Mouse (Mus musculus) layer of hippocampus, adult 8-10 months (tissue): ENCODE measurements around the gene Erp27. TPM values are rescaled to one million over a fixed set of nuclear protein-coding genes. Genes with fewer than 3 reads are reported as not detected.
"Not testable (repeated sequence)": the region's sequence is repeated elsewhere in the genome, so short reads cannot be mapped to it uniquely, and the experiment has no call there.

Source experiments
- DNase-seq, 2 experiments: peaks; one replicate each; pipeline ENCODE4 v3.0.0; 2022; ENCODE audit warnings: low spot score in 2 of 2
- total RNA-seq, 4 experiments: library from RNA; stranded (reverse); gene quantifications; 2 replicates each; pipeline ENCODE4 v1.2.4; 2022

Erp27 gene
- total RNA-seq: under 1 TPM in 2 of 4 experiments, not detected in 2; 0.54 to 0.79 TPM

DNA sequence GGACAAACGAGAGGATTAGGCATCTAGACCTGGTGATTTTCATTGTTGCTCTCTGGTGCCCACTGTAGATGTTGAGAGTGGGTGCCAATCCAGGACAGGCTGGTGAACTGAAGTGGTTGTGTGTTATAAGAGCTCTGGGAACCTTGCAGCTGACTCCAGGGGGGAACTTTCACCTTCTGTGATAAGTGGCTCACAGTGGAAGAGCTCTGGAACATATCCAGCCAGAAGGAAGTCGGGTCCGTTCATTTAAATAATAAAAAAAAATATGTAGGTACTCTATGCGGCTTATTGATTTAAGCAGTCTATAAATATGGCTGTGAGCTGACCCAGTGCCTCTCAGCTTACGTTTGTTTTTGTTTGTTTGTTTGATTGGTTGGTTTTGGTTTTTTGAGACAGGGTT is at the start of gene Erp27:
Gene Erp27, minus strand, starts transcription at position 101 of the 400 bp plus-strand sequence.
- no peak for DNase-seq

DNA sequence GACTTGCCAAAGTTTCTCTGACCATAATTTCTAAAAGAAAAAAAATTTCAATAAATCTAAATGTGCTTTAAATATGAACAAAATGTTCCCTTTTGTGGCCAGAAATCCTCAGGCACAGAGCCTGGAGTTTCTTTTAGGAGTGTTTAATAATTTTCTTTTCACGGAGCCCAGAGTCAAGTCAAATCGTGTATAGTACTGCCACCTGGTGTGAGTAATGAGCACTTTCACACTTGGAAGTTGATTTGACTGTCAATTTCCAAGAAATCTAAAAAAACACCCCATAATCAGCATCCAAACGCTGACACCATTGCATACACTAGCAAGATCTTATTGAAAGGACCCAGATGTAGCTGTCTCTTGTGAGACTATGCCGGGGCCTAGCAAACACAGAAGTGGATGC is 46.9 kb upstream of the Erp27 start:
- not testable (repeated sequence) for DNase-seq

DNA sequence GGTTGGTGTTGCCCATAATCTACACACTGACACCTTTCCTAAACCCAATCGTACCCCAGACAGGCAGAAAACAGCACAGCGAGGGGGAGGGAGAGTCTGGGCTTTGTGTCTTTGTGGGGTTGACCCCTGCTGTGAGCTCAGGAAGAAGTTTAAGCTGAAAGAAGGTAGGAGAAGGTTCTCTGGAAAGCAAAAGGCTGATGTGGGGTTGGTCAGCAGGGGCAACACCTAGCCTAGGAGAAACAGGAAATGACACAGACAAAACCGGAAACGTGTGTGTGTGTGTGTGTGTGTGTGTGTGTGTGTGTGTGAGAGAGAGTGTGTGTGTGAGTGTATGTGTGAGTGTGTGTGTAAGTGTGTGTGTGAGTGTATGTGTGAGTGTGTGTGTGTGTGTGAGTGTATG is 45.5 kb upstream of the Erp27 start:
- no peak for DNase-seq

DNA sequence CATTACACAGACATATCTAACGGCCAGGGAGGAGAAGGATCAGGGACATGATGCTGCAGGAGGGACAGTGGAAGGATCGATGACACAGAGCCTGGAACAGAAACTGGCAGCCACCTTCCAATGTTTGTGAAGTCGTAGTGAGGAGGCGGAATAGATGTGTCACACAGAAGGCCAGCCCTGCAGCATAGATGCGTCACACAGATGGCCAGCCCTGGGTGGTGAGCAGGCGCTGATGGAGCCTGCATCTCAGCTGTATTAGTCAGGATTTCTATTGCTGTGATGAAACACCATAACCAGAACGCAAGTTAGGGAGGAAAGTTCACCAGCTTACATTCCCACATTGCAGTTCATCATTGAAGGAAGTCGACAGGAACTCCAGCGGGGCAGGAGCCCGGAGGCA is 43.9 kb upstream of the Erp27 start:
- no peak for DNase-seq

DNA sequence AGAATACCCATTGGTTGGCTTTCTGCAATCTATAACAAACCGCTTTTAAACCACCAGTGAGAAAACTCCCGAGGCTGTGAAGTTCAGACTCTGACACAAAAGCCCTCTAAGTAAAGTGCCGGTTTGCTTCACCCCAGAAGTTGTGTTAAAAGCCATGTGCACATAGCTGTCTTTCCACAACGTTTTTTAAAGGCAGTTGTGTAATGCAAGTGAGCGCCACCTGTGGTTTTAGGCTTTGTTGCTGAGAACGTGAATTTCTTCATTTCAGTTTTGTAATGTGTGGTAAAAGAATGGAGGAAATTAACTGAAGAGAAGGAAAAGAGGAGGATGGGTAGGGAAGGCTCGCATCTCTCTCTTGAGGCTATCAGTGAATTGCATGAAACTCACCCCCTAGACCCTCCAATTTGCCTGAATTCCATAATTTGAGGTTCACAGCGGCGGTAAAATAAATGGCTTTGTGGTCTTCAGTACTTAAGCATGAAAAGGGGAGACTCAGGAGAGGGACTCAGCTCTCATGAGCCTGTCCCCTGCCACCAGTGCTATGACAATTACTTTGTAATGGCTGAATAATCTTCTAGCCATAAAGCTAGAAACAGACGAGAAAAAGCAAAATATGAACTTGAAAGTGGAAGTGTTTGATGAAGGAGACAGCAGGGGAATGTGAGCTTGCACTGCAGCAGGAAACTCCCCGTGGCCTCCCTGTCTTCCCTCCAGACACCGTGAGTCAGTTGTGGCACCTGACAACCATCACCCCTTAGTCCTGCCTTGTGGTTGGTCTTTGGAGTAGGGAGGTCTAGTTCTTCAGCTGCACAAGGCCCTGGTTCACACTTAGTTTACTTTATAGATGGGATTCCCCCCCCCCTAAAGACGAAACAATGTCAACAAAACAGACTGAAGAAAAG is 42.9 kb upstream of the Erp27 start:
- no peak for DNase-seq

DNA sequence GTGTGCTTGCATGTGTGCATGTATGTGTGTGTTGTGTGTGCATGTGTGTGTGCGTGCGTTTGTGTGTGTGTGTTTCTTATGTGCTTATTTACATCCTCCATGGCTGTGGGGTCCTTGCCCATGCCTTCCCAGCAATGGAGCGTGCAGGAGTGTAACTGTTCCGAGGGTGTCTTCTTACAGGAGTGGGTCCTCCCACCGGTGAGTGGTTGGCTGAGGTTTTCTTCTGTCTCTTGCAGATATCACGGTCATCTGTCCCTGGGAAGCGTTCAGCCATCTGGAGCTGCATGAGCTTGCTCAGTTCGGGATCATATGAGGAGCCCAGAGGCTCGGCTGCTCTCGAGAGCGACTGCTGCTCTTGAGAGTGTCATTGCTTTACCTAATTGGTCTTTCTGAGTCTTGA is 41.0 kb upstream of the Erp27 start:
- DNase-seq: no peak

DNA sequence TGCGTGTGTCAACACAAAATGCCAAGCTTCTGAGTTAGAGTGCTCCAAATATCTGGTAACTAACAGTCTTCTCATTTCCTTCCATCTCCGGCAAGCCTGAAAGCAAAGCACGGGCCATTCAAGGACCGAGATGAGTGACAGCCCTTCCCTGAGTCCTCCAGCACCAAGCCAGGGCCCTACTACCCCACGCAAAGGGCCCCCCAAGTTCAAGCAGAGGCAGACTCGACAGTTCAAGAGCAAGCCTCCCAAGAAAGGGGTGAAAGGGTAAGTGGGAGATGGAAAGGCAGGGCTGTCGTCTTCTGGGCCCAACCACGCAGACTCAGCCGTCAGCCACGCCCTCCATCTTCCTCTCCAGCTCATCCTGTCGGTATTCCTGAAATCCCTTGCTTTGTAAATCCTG is 37.2 kb upstream of the Erp27 start:
- no peak for DNase-seq

DNA sequence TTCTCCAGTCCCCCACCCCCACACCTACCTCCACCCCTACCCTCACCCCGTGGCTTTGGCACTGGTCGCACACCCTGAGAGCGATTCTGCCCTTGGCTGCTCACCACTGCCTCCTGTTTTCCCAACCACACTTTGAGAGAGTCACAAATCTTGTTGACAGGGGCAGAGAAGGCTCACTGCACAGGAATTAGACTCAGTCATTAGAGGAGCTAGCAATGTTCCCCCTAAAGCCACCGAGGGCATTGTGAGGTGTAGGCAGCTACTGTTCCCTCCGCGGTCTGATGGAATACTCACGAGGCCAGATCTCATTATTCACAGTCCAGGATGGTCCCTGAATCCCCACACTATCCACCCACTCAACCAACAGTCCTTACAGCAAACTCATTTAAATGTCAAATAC is 35.1 kb upstream of the Erp27 start:
- no peak for DNase-seq

DNA sequence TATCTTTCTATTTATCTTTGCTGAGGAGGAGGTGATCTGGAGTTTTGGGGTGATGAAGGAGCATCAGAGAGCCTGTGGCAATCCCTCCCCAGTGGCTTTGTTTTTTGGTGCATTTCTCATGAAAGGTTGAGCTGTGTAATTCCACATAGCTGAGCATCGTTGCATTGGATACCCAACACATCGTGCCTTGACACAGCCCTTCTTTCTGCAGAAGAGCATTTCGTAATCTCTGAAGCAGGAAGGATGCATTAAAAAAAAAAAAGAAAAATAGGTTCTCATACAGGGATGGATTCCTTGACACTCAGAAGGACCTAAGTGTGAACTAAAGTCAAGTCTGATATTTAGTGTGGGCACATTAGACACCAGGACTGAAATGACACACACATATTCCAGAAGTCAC is 33.3 kb upstream of the Erp27 start:
- no peak for DNase-seq

DNA sequence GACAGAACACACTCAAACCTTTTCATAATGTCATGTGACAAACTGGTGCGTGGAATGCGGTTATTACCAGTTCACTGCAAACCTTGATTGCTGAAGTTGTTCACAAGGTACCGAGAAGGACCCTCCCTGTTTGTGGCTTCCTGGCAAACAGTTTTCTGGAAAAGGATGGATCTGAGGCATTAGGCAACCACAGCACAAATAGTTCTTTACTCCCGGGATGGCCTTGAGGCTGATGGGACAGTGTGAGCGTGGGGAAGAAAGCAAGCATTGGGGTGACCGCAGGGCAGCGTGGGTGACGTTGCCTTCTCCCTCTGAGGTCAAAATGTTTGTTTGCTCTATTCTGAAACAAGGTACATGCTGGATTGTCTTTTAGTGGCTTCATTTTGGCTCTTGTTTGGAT is 32.7 kb upstream of the Erp27 start:
- no peak for DNase-seq

DNA sequence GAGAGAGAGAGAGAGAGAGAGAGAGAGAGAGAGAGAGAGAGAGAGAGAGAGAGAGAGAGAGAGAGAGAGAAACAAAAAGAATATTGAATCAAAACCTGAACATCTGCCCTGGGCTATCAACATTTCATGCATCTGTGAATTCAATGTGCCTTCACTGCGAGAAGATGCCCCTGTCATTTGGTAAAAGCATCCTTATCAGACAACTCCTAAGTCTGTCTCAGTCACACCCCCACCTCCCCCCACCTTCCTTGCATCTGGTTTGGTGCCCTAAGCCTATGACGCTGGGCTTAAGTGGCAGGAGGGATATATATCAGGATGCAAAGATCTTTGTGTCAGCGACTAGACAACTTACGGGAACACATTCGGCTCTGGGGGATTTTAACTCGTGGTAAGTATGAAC is 32.2 kb upstream of the Erp27 start:
- DNase-seq: no peak

DNA sequence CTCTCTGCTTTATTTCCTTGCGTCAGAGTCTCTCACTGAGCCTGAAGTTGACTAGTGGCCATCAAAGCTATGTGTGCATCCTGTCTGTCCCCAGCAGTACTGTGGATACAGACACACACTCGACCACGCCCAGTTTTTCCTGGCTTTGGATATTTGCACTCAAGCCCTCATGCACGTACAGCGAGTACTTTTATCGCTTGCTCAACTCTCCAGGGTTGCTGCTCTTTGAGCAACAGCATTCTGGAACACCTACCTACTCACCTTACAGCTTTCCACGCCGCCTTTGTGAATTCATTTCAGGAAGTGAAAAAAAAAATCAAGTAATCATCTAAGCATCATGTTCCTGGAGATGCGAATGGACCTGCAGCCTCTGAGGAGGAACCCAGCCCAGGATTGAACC is 30.9 kb upstream of the Erp27 start:
- no peak for DNase-seq

DNA sequence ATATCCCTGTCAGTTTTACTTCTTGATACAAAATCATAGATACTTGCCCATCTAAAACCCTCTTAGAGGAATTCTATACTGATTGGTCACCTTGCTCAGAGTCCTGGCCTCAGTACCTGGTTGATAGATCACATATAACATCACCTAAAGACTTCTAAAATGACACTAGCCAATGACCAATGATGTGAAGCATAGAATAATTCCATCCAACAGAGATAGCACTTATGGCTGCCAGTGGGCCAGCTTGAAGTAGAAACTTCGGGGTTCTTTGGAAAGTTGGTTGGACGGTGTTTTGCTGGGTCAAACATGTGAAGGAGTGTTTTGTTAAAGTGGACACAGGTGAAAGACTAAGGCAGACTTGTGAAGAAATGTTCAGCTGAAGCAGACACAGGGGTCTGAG is 28.2 kb upstream of the Erp27 start:
- DNase-seq: no peak

DNA sequence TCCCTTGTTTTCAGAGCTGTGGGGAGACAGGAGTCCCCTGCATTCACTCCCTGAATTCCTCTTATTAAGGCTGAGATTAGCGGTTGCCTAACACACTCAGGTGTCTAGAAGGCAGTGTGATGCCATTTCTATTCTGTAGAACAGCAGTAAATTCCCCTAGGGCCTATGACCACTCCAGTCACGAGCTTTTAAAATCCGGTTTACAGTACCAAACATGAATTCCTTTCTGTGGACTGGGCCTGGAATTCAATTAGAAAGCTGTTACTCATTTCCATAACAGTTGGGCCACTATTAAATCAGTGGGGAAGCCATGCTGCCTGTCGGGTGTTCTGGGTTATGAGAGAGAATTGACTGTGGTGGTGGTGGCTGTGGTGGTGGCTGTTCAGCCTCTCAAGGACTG is 25.7 kb upstream of the Erp27 start:
- DNase-seq: no peak

DNA sequence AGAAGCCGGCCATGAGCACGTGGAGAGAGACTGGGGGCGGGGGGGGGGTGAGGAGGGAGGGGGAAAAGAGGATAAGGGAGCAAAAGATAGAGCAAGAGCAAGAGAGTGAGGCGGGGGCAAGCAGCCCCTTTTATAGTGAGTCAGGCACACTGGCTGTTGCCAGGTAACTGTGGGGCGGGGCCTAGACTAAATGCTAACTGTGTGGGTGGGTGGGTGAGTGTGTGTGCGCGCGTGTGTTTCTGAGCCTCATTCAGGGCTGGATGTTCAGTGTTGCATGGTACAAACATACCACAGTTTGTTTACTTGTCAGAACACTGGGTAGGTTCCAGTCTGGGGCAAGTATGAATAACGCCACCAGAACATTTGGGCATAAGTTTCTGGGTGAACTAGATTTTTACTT is 25.0 kb upstream of the Erp27 start:
- no peak for DNase-seq

DNA sequence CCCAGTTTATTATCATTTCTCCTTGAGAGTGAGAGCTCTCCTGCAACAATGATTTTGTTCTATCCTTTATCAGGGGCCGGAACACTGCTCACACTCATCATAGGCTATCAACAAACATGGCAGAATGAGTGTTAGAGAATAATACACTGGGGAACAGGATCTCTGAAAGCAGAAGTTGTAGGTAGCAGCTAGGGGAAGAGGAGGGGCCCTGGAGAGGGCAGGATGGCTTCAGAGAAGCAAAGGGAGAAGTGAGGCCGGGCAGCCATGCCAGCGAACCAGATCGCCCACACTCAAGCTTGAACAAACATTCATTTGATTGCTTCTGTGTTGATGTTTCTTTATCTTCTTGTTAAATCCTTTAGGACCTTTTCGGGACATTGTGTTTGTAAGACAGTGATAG is 24.3 kb upstream of the Erp27 start:
- DNase-seq: no peak

DNA sequence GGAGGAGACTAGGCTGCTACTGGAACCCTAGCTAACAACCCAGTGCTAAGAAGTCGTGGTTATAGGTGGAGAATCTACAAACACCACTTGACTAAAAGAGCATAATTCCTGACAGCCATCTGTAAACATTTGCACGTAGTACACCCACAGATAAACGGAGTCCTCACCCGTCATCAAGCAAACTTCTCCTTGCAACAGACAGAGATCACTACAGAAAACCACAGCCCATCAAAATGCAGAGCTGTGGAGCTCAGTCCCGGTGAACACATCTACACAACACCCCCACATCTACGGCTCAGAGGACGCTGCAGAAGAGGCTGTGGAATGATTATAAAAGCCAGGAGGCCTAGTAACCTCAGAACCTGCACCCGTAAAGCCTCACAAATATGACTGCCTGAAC is 22.5 kb upstream of the Erp27 start:
- no peak for DNase-seq

DNA sequence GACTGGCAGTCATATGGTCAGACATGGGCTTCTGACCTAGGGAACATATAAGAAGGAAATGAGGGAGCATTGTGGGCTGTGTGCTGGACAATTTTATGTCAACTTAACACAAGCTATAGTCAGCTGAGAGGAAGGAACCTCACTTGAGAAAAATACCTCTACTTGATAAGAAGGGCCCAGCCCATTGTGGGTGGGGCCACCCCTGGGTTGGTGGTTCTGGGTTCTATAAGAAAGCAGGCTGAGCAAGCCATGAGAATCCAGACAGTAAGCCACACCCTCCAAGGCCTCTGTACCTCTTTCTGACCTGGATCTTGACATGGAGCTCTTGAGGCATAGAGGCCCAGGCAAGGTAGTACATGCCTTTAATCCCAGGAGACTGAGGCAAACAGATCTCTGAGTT is 21.4 kb upstream of the Erp27 start:
- no peak for DNase-seq

DNA sequence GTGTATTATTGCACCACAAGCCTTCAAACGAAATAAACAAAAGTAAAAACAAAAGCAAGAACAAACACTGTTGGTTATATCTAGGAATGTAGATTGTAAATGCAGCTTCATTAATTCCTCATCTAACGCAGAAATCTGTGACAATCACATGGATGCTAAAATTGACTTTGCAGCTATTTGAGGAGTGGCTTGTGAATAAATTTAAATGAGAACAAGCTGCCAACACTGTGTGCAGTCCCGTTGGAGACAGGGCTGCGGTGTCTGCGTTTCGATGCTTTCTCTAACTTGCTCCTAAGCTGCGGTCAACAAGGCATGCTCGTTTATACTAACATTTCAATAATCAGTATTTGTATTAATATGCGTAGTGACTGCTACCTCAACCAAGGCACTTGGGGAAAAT is 20.3 kb upstream of the Erp27 start:
- no peak for DNase-seq

DNA sequence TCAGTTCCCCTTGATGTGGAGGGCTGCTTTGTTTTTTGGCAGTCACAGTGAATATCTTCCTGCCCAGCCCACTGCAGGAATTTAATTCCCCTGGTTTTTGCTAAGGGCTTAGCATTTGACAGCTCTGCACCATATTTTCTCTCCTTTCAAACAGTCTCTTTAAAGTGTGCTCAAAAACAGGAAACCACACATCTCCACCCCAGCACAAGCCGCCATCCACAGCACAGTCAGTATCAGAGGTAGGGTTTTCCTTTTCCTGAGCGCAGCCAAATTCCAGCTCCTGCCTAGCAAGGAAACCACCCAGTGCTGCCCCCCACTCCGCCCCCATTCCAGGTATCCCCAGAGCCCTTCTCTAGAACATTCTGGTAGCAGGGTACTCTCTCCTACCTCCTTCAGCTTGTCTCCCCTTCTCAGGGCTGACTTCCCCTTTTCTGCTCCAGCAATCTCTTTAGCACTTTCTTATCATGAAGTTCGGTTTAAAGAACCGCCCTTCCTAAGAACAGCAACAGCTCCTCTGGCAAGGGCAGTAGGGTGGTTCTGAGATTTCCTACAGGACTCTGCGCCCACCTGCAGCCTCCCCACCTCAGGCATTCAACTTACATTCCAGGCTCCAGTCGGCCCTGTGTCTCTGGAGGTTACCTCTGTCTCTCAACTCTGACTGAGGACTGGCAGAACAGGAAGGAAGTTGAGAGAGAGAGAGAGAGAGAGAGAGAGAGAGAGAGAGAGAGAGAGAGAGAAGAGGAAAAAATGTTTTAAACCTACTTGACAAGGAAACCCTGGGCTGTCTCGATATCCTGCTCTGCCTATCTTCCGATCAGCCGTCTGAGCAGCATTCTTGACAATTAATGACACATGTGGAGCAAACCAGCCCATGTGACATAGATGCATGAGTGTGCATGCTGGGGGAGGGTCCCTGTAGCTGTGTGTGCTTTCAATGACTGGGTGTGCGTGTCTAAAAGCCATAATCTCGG is 19.4 kb upstream of the Erp27 start, which contains the start of gene Arhgdib:
Gene Arhgdib, minus strand, starts transcription at position 849 of the 971 bp plus-strand sequence.
- DNase-seq: no peak

DNA sequence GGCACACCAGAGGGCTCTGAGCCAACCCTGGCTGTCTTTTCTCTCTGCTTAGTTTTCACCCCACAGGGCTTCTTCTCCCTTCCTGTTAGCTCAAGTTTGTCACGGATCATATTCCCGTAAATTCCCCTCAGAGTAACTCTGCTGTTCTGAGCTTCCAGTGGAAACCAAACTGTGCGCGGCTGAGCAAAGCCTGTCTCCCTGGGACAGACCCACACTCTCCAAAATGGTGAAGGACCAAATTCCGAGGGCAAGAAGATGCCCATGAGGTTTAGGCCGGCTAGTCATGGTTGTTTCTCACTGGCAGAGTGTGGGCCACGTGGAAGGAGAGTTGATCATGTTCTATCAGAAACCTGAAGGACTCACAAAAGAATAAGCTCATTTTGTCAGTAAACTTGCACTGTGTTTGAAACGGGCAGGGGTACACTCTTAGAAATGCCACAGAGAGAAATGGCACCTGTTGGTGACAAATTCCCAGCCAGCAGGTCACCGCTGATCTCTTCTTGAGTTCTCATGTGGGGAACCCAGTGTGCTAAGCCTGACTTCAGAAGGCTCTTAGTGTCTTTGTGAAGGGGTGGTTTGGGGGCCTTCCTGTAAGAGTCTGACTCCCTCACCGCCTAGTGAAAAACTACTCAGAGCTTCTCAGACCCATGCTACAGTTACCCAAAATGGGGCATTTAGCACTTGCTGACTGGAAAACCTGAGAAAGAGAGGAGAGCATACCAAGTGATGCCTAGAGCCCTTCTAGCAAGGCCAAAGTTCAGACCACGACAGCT is 18.4 kb upstream of the Erp27 start:
- no peak for DNase-seq
